Mouse (Mus musculus): ENCODE measurements around the gene Nck2.

- no peak for TF ChIP-seq CTCF (IDR thresholded peaks at IDR 0.05; ENCODE audit: borderline replicate concordance, extremely low read depth, insufficient read depth, insufficient read length)
- no peak for TF ChIP-seq POLR2A (IDR thresholded peaks at IDR 0.05; ENCODE audit: borderline replicate concordance, extremely low read depth, insufficient read depth, insufficient read length, poor library complexity, severe bottlenecking)
Observed at GRCm38 (mm10) chr1:43537496-43537895, 93.1 kb downstream of the Nck2 start.
